Mouse (Mus musculus) Patski (cell line): ENCODE measurements around the gene Sephs2. TPM values are rescaled to one million over a fixed set of nuclear protein-coding genes. Genes with fewer than 3 reads are reported as not detected.

Source experiments
- ATAC-seq: fragments of 100-300 bp; one replicate; pipeline ENCODE4 v1.8.0; 2021
- CTCF ChIA-PET: fragments of 350-600 bp; sonication (Branson Sonifier 250); formaldehyde crosslinking; loops from one replicate; lab custom pipeline; 2022; ENCODE audit warnings: inconsistent platforms; lab: Charles Lee
- POLR2A ChIA-PET: fragments of 350-600 bp; sonication (Branson Sonifier 250); formaldehyde crosslinking; loops from one replicate; lab custom pipeline; 2022; ENCODE audit warnings: antibody characterized with exemption, inconsistent platforms; lab: Charles Lee
- DNase-seq: peaks from one replicate; pipeline ENCODE4 v3.0.0-alpha.2; 2011; ENCODE audit warnings: low read depth, low spot score
- H3K27me3 ChIP-seq: fragments of 371-371 bp; one replicate; pipeline ENCODE4 v1.5.1; 2021
- CTCF ChIP-seq: fragments of 100-300 bp; IDR thresholded peaks from one replicate; pipeline ENCODE4 v1.5.1; 2021
- in situ Hi-C: fragments of 300-500 bp; cut with MboI; formaldehyde crosslinking; loops from 3 replicates; pipeline ENCODE4 v1.11.1; 2018; ENCODE audit warnings: low pct_unique_long_range_greater_than_20kb, mixed read lengths
- polyA plus RNA-seq: library from polyadenylated mRNA; unstranded; gene quantifications from one replicate; pipeline ENCODE4 v1.2.3, GENCODE M21; 2021

Gene Sephs2
- polyA plus RNA-seq, 1 experiment from 2014 or later, result 89.8 TPM

DNA sequence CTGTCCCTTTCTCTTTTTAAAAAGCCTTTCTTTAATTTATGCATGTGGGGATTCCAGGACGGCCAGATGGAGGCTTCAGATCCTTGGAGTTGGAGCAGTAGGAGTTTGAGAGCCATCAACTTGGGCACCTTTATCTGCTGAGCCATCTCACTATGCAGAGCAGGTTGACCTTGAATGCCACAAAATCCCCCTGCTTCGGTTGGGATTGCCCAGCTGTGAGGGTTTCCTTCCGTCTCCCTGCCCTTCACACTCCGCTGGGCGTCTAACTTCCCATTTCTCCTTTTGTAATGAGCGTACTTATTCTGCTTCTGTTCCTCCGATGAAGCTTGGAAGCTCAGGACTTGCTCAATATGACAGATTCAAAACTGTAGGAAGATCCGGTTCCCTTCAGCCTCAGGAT lies 16.3 kb upstream of the Sephs2 start:
- ChIA-PET POLR2A (no interaction called here), CTCF (interaction anchor here (1.0 to 1.6 kb wide), 4 partner anchors 8 to 21 kb away, joined by 3 read pairs; no protein-coding TSS in a partner anchor)
- DNase-seq (no peak), ATAC-seq (no peak)
- in situ Hi-C loops, result no loop called here
- H3K27me3 ChIP-seq, result no peaks in the 10 kb centered on the region
- TF ChIP-seq CTCF, result no peak

DNA sequence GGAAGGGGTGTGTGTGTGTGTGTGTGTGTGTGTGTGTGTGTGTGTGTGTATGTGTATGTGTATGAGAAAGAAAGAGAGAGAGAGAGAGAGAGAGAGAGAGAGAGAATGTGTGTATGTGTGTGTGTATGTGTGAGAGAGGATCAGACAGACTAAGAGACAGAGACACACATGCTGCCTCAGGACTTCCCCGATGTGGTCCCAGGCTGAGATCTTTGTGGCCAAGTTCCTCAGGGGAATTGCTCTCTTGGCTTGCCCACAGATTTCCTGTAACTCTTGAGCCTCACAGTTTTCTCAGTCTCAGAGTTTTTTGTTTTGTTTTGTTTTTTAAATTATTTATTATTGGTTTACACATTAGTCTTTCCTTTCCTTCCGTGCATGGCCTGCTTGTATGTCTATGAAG lies 15.5 kb upstream of the Sephs2 start:
- ATAC-seq (no peak), DNase-seq (no peak)
- TF ChIP-seq CTCF, result no peak
- in situ Hi-C loops, result no loop called here
- H3K27me3 ChIP-seq, result no peaks in the 10 kb centered on the region
- CTCF ChIA-PET, result interaction anchor here (1.3 to 1.6 kb wide), 2 partner anchors 14 to 22 kb away, joined by 3 read pairs; no protein-coding TSS in a partner anchor
- POLR2A ChIA-PET, result no interaction called here

DNA sequence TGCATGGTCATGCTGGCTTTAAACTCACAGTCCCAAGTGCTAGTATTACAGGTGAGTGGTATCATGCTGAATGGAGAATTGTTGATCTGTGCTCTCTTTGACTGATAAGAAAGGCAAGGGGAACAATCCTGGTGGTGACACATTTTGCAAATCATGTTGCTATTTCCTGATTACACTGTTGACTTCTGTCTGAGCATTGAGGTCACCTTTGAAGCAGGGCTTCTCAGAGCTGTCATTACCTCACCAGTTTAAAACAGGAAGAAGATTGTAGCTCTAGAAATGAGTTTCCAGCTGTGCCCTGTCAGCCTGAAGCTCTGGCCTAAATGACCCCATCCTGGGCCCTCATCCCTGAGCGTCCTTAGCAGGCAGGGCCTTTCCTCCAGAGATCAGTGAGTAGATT lies 14.1 kb upstream of the Sephs2 start:
- DNase-seq (no peak), ATAC-seq (no peak)
- ChIA-PET CTCF (no interaction called here), POLR2A (no interaction called here)
- H3K27me3 ChIP-seq, result no peaks in the 10 kb centered on the region
- TF ChIP-seq CTCF, result no peak
- in situ Hi-C loops, result no loop called here

DNA sequence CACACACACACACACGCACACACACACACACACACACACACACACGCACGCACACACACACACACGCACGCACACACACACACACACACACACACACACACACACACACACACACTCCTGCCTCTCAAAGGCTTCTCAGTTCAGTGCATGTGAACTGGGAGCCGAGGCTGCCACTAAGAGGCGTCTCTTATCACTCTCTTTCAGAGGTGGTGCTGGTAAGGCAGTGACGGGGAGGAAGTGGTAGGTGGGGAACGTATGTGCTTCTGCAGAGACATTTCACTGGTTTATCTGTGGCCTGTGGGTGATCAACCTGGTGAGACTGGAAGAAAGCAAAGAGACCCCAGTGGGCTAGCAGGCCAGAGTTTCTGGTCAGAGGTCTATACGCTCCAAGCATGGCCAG lies 11.3 kb upstream of the Sephs2 start:
- in situ Hi-C loops, result no loop called here
- ChIA-PET CTCF (no interaction called here), POLR2A (no interaction called here)
- H3K27me3 ChIP-seq, result no peaks in the 10 kb centered on the region
- DNase-seq, result no peak
- no peak for ATAC-seq
- no peak for TF ChIP-seq CTCF

DNA sequence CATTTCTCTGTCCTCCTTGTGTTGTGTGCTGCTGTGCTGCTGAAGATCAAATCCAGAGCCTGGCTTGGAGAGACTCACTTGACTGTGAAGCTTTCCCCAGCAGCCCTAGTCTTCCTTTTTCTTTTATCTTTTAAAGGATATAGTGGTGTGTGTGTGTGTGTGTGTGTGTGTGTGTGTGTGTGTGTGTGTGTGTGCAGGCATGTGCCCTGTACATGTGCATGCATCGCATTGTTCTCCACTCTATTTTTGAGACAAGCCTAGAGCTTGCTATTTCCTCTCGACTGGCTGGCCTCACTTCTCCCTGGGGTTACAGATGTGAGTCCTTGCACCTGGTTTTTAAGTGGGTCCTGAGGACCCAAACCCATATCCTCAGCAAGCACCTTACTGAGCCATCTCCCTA lies 8.3 kb upstream of the Sephs2 start:
- TF ChIP-seq CTCF, result no peak
- DNase-seq (no peak), ATAC-seq (no peak)
- in situ Hi-C loops, result no loop called here
- CTCF ChIA-PET, result no interaction called here
- H3K27me3 ChIP-seq, result no peaks in the 10 kb centered on the region
- POLR2A ChIA-PET, result interaction anchor here (0.6 kb wide), 1 partner anchor 20 kb away, joined by 3 read pairs; no protein-coding TSS in a partner anchor

DNA sequence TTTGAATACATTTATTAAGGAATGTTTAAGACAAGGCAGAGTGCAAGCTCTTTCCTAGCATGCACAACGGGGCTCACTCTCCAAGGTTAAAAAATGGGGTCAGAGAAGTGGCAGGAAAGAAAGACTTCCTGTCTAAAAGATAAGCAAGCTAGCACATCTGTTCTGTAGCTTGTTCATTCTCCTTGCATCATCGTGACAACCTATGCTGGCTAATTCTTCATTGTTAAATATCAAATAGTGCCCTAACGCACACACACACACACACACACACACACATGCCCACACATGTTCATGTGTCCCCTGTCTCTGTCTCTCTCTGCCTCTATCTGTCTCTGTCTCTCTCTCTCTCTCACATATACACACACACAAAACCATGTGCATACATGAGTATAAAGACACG lies 7.3 kb upstream of the Sephs2 start:
- CTCF ChIA-PET, result no interaction called here
- in situ Hi-C loops, result no loop called here
- TF ChIP-seq CTCF, result no peak
- DNase-seq, result no peak
- H3K27me3 ChIP-seq, result no peaks in the 10 kb centered on the region
- POLR2A ChIA-PET, result no interaction called here
- ATAC-seq, result no peak

DNA sequence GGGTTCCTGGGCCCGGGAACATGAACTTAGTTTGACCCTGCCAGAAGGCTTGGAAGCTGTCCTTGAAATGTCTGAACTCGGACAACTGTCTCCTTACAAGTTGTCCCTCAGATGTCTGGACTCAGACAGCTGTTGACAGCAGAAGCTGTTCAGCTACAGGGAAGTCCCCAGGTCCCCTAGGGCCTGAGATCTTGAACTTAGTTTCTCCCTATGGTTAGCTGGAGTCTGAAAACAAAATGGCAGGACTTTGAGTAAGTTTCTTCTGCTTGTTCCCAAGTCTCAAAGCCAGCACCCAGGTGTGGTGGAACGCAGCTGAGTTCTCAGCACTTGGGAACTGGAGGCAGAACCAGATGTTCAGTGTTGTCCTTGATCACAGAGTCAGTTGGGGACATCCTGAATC lies 6.2 kb upstream of the Sephs2 start:
- H3K27me3 ChIP-seq, result no peaks in the 10 kb centered on the region
- in situ Hi-C loops, result no loop called here
- no peak for DNase-seq
- ATAC-seq, result no peak
- TF ChIP-seq CTCF, result no peak
- CTCF ChIA-PET, result no interaction called here
- POLR2A ChIA-PET, result no interaction called here

DNA sequence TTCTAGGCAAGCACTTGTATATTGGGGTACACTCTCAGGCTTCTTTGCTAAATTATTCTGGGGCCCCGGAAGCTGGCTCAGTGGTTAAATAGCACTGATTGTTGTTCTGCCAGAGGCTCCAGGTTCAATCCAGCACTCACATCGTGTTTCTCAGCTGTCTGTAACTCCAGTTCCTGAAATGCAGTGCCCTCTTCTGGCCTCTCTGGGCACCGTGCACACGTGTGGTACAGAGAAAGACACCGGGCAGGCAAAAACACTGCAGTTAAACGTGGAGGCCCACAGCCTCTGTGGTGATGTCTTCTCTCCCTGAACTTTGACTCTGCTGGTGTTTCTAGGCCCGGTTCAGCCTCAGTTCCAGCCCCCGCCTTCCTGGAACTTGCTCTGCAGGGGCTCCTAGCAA lies 4.5 kb upstream of the Sephs2 start:
- ATAC-seq, result no peak

DNA sequence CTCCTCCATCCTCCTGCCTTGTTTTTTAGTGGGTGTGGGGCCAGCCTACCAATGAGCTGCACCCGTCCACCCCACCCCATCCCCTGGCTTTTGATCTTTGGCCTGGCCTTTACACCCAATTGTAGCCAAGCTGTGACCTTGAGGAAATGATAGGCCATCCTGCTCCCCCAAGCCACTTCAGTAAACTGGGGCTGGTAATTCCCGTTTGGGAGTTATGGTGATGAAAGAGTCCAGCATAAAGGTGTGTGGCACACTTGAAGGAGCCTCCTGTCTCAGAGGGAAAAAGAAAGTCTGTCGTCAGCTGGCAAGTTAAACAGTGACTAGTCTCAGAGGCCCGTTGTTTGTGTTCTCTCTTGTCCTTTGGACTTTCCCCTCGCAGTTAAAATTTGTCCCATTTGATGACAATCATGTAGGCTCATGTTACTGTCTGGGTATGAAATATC lies 2.7 kb upstream of the Sephs2 start:
- ChIA-PET CTCF (interaction anchor here (1.1 kb wide), 1 partner anchor 16 kb away, joined by 3 read pairs; the partner anchor contains the start of gene Dctpp1), POLR2A (no interaction called here)
- TF ChIP-seq CTCF, result no peak
- ATAC-seq (no peak), DNase-seq (no peak)
- H3K27me3 ChIP-seq, result no peaks in the 10 kb centered on the region
- in situ Hi-C loops, result no loop called here

More for the DNA sequence above, 4.5 kb upstream of the Sephs2 start:
- peak; percentile 64 for TF ChIP-seq CTCF
- no peak for DNase-seq
- CTCF ChIA-PET, result interaction anchor here (1.2 kb wide), 2 partner anchors 12 to 16 kb away, joined by 3 read pairs; no protein-coding TSS in a partner anchor
- POLR2A ChIA-PET, result no interaction called here
- in situ Hi-C loops, result no loop called here
- H3K27me3 ChIP-seq, result no peaks in the 10 kb centered on the region

DNA sequence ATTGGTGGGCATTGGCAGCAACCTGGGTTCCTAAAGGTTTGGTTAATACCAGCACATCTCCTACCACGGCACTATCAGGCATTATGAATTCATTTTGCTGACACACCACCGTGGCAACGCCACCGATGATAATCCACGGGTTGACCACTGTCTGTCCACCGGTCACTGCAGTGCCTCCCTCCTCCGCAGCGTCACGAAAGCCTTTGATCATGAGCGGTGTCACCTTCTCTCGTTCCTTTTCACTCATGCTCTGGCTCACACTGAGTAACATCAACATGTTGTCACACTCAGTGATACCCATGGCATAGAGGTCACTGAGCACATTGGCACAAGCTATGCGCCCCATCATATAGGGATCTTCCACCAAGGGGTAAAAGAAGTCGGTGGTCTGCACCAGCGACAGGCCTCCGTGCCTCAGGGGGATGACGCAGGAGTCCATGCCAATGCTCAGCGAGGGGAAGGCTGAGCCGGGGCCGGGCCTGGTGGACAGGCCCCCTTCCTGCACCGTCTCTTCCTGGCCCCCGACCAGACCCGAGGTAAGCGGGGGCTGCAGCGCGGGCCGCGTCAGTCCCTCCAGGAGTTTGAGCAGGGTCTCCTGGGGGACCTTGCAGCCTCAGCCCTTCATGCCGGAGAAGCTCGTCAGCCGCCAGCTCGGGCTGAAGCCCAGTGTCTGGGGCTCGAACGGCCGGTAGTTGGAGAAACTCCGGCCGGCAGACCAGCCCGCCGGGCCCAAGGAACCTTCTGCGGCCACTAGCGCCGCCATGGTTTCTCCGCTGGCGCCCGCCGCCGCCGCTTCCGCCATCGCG lies 534 bp downstream of the Sephs2 start:
- POLR2A ChIA-PET, result no interaction called here
- no peak for DNase-seq
- peak; percentile 37 for ATAC-seq
- CTCF ChIA-PET, result no interaction called here
- TF ChIP-seq CTCF, result no peak
- no peaks in the 10 kb centered on the region for H3K27me3 ChIP-seq
- in situ Hi-C loops, result no loop called here

DNA sequence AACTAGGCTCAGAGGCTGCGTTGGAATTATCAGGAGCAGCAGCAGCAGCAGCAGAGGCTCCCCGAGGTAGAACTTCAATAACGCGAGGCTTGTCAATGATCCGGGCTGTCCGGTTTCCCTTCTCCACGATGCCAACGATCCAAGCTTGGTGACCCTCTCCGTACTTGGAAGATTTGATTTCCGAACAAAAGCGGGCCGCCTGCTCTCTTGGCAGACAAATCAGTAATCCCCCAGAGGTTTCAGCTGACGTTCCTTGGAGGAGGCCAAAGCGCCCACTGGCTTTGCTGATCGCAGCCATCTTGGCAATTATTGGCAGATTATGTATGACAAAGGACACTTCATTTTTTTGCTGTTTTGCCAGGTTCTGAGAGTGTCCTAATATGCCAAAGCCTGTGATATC lies 1.3 kb downstream of the Sephs2 start:
- in situ Hi-C loops, result no loop called here
- no peaks in the 10 kb centered on the region for H3K27me3 ChIP-seq
- DNase-seq (no peak), ATAC-seq (no peak)
- POLR2A ChIA-PET, result interaction anchor here (0.7 kb wide), 1 partner anchor 1297 kb away, joined by 5 read pairs; no protein-coding TSS in a partner anchor
- CTCF ChIA-PET, result no interaction called here
- TF ChIP-seq CTCF, result no peak
